Mouse (Mus musculus) large intestine, adult 2 months (tissue): Measurements from ENCODE around the gene Esrrb. TPM values are rescaled to one million over a fixed set of nuclear protein-coding genes. Genes with fewer than 3 reads are reported as not detected.

ENCODE experiments used
- DNase-seq: peaks from one replicate; pipeline ENCODE4 v3.0.0-alpha.2; 2012; ENCODE audit warnings: low read depth, low spot score
- WGBS: fragments of 180-500 bp; shearing (Covaris S2); methylation state at CpG from one replicate; pipeline ENCODE4 v1.1.7; 2018; 5-methylcytosine and 5-hydroxymethylcytosine counted together
- polyA plus RNA-seq: library from polyadenylated mRNA; depleted of rRNA; stranded (reverse); fragments of >200 nt; gene quantifications from 2 replicates; pipeline ENCODE4 v1.2.3, GENCODE M21; 2012; rRNA removed

Esrrb gene
- polyA plus RNA-seq = 0.36 and 0.45 TPM in 2 replicates

DNA sequence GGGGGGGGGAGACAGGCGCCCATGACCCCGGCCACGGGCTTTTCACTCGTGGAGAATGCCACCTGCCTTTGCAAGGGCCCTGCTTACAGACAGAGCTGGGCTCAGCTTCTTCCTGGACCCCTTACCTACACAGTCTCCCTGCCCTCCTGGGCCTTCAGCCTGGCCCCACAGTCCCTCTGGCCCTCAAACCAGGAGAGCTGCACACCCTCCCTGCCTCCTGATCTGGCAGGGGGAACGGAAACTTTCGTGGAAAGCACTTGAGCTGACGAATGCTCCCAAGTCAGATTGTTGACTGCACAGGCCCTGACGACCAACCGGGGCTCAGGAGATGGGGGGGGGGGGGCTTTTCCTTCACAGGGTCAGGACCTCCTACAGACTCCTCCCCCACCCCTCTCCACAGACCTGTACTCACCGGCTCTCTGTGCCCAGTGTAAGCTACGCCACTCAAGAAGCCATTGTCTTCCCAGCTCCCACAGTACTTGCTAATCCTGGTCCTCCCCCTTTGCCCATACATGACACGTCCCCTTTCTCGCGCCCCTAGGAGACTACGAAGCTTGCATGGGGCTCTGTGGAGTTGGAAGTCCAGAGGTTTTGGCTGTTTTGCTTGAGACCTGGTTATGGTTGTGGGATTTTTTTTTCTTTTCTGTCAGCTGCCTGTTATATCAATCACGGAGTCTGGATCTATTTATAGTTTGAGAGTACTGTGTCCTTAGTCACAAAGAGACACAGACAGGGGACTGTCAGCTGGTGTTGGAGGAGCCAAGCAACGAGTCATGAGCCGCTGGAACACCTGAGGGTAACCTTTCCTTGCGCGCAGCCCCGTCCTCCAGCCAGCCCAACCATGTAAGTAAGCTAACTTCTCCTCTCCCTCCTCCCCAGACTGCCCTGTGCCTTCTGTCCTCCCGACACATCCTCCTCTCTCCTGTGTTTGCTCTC, at the start of gene Esrrb:
Gene Esrrb, plus strand, starts transcription at position 422 of the 936 bp plus-strand sequence.
- no peak for DNase-seq
- WGBS = 28% methylated on average over 22 of the region's 22 CpGs

DNA sequence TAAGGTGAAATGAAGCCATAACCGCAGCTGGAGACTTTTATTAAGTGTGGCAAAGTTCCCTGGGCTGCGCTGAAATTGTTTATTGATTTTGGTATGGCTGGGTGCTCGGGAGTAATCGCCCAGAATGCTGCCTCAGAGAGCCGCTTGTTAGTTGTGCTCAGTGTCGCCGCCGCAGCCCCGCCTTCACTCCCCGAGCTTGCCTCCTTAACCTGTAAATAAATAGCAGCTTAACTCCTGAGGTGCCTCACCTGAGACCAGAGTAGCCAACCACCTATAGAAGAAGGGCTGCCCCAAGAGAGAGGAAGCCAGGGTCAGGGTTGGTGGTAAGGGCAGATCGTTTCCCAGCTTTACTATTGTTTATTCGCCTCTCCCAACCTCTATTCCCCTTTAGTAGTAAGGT, 40.3 kb upstream of the Esrrb start:
- WGBS = 21% methylated on average over 12 of the region's 12 CpGs
- DNase-seq = no peak

DNA sequence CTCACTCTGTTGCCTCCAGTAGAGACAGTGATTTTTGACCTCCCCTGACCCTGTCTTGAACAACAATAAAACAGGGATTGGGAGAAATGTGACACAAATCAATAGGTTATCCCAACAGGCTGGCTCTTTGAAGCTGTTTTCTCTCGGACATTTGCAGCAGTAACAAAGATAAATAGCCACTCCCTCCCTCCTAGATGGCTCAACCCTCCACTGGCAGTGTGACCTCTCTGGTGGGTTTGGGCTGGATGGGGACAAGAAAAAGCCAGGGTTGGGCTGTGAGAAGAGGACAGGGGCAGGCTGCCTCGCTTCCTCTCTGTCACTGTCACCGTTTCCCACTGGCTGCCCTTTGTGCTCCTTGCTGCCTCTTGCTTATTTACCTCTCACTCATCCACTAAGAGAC, 36.6 kb upstream of the Esrrb start:
- WGBS = 31% methylated on average over 3 of the region's 3 CpGs
- DNase-seq = no peak

DNA sequence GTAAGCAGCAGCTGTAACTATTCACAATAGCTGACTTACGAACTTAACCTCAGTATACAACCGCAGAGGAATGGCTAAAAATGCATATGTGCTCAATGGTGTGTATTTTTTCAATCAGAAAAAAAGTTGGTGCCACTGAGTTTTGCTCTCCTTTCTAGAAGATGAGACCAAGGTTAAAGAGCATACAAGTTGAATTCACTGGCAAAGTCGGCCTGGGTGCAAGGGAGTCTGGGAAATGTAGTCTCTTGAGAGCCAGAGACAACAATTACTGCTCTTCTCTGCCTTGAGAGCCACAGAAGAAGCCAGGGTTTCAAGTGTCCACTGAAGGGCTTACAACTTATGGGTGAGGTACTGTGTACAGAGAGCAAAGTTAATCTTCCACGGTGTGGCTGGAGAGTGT, 31.1 kb upstream of the Esrrb start:
- DNase-seq = no peak
- 44% methylated on average over 4 of the region's 4 CpGs for WGBS

GRCm38 (mm10) chr12:86330684-86331083, 30.2 kb upstream of the Esrrb start:
- no peak for DNase-seq
- 81% methylated on average over 9 of the region's 9 CpGs for whole genome bisulfite sequencing

- DNase-seq = no peak
- 82% methylated on average over 10 of the region's 10 CpGs for WGBS
Observed at GRCm38 (mm10) chr12:86331248-86331647, 29.7 kb upstream of the Esrrb start.

DNA sequence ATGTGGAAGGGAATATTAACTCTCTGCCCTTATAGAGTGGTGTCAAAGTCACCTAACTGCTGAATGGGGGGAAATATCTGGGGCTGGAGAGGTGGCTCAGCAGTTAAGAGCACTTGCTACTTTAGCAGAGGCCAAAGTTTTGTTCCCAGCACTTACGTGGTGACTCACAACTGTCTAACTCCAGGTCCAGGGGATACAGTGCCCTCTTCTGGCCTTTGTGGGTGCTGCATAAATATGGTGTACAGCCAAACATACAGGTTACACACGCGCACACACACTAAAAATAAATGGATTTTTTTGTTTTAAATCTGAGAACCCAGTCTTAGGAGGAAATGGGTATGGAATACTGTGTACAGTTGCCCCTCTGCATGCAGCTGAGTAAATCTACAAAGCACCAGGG, 24.7 kb upstream of the Esrrb start:
- DNase-seq = no peak
- WGBS = 96% methylated on average over 3 of the region's 3 CpGs

- DNase-seq = no peak
- WGBS = 54% methylated on average over 7 of the region's 7 CpGs
Observed at GRCm38 (mm10) chr12:86336887-86337286, 24.0 kb upstream of the Esrrb start.

GRCm38 (mm10) chr12:86349477-86349876, 11.4 kb upstream of the Esrrb start:
- no peak for DNase-seq
- 79% methylated on average over 8 of the region's 8 CpGs for whole genome bisulfite sequencing

DNA sequence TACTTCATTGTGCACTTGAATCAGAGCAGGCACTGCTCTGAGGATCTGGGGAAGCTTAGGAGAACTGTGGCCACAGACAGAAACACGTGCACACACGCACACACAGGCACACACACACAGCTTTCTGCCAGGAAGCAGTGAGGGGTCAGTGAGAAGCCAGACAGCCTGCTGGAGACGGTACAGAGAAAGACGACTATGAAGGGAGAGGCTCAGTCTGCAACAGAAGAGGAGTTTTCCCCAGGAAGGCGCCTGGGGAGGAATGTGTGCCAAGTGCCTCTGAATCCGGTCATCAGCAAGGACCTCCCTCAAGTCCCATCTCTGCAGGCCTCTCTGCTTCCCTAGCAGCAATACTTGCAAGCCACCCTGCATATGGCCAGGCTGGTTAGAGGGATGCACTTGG, 1.5 kb upstream of the Esrrb start:
- 38% methylated on average over 6 of the region's 6 CpGs for WGBS

GRCm38 (mm10) chr12:86359873-86360272, 1.0 kb upstream of the Esrrb start:
- WGBS = 52% methylated on average over 8 of the region's 8 CpGs

More for the DNA sequence above, 1.5 kb upstream of the Esrrb start:
- no peak for DNase-seq

GRCm38 (mm10) chr12:86364285-86364684, 3.4 kb downstream of the Esrrb start:
- DNase-seq = no peak
- 23% methylated on average over 5 of the region's 5 CpGs for WGBS

More at GRCm38 (mm10) chr12:86359873-86360272, 1.0 kb upstream of the Esrrb start:
- DNase-seq = no peak

DNA sequence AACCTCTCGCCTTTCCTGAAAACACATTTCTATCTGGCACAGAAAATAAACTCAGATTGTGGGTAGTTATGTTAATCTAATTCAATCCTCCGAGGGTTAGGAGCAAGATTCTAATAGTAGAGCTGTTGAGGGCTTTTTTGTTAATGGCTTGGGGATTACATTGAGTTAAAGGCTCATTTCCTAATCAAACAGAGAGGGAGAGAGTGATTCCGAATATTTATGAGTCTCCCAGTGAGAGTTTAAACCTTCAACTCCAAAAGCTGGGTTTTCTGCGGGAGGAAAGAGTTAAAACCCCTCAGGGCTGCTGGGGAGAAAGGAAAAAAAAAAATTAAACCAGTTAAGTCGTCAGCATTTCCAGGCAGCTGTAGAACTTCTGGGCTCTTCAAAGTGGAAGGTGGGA, 3.8 kb downstream of the Esrrb start:
- 18% methylated on average over 5 of the region's 5 CpGs for WGBS

DNA sequence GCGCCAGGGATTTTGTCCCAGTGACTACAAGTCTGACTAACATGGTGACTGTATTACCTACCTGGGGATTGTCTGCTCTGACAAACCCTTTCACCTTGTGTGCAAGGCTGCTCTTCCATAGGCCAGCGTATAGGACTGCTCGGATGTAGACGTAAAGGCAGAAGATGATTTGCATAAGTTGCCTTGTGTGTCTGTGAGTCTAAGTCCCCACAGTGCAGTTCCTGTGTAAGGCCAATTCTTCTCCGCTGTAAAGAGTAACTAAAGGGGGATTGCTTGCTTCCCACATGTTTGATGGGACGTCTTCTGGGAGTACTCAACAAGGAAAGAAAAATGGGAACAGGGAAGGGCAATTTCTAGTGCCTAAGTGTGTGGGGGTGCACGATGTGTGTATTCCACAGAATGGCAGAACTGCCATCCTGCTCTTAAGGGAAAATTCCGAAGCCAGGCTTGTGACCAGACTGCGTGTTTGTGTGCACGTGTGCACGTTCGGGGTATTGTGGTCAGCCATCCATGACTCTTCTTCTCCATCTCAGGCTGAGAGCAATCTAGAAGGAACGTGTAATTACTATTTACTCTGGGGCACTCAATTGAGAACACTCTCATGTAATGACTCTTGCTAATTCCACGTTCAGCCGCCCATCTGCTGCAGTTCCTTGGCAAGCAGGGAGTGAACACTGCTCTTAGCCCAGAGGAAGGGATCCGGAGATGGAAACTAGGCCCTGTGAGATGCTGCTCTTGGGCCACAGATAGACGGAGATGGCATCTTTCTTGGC, 9.9 kb downstream of the Esrrb start:
- WGBS = 66% methylated on average over 17 of the region's 17 CpGs

More for the DNA sequence above, 3.8 kb downstream of the Esrrb start:
- DNase-seq = no peak

GRCm38 (mm10) chr12:86374286-86374685, 13.4 kb downstream of the Esrrb start:
- WGBS = 64% methylated on average over 8 of the region's 8 CpGs
- no peak for DNase-seq

More for the DNA sequence above, 9.9 kb downstream of the Esrrb start:
- DNase-seq = no peak

DNA sequence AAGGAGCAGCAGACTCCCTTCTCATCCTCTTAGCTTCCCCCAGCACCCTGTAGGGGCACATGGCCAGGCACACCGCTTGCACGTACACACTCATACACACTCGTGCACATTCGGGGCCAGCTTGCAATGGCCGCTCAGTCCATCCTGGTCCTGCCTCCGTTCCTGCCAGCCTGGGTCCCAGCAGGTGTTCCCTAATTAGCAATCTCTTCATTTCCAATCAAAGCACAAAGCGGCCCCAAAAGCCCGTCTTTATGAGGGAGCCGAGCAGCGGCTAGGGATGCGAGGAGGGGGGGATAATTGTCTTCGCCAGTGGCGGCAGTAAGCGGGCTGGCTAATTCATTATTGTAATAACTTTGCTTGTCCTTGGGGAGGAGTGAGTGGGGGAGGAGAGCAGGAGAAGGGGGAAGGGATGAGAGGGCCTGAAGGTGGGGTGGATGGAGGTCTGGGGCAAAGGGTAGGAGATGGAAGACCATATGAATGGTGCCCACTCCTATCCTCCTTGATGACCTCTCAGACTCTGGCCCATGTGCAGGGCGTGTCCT, 18.8 kb downstream of the Esrrb start:
- no peak for DNase-seq
- WGBS = 7% methylated on average over 15 of the region's 15 CpGs

DNA sequence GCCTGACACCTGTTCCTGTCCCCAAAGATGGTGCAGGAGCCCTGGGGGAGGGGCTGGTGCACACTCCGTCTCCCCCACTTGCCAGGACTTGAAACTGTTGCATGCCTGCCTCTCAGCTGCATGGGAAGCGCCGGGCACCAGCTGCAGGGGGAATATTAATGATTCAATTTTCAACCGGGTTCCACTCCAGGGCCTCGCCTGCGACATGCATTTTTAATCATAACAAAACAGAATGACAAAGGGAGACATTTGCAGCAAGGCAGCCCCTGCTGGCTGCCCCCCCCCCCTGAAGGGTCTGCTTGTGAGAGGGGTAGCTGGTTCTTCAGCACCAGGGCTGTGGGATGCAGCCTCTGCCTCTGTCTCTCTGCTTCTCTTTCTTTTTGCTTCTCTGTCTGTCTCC, 22.9 kb downstream of the Esrrb start:
- no peak for DNase-seq
- 30% methylated on average over 6 of the region's 6 CpGs for WGBS

GRCm38 (mm10) chr12:86387671-86388270, 26.9 kb downstream of the Esrrb start:
- no peak for DNase-seq
- 66% methylated on average over 10 of the region's 10 CpGs for WGBS

- 84% methylated on average over 12 of the region's 12 CpGs for WGBS
- no peak for DNase-seq
Observed at GRCm38 (mm10) chr12:86394773-86395172, 33.9 kb downstream of the Esrrb start.

DNA sequence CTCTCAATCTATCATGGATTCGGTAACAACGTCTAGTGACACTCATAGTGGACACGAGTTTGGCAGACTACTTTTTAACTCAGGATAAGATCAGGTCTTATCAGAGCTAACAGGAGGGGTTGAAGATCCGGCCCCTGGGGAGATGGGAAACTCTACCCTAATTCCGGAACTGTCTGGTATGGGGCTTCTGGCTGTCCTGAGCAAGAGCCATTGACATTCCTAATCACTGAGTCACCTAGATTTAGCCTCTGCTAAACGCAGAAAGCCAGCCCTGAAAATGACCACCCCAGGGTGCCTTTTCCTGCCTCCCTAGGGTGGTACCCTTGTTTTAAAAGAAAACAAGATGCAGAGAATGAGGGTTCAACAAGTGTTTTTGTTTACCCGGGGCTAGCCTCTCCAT, 34.4 kb downstream of the Esrrb start:
- 44% methylated on average over 7 of the region's 7 CpGs for WGBS
- DNase-seq = no peak
